11 mouse cellular contexts compared by ENCODE assay signal in the genomic region with DNA sequence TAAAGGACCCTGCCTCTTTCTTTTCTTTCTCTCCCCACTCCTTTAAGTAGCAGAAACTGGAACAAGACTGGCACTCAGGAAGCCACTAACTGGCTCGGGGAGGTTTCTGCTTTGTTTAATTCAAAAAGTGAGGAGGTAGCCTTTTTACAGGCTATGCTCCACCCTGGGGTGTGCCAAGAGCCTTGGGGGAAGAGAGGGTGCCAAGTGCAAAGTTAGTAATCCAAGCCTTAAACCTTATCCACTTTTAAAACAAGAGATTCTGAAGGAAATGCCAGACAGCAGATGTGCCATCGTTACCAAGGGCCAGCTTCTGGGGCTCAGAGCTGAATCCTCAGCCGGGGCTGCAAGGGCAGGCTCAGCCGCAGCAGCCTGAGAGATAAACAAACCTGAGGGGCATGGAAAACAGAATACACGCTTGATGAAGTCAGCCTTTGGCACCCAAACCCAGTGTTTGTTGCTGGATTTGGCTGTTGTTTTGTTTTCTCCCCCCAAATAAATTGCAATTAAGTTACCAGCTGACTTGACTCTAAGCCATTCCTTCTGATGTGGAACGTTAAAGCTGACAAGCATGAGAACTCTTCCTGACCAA.
DNase-seq lines count a peak whose midpoint lies in the region; ATAC-seq and TF ChIP-seq lines count a peak whose summit lies in the region.
"Had no signal": no experiment of that assay in that cellular context is flagged by ENCODE, and none has a peak within 500 bp of the region (broad histone marks: within the 10 kb centered on the region; RNA-seq: fewer than 3 reads in every experiment).

No protein-coding gene starts in this region.

- no peak for ATAC-seq in kidney, embryonic 16.5 days (ENCODE audit: low FRiP score, low TSS enrichment)
- no peak for ATAC-seq in embryonic facial prominence, embryonic 11.5 days (replicated peaks; ENCODE audit: insufficient number of reproducible peaks, low FRiP score, low TSS enrichment, low read depth)
- ATAC-seq in hindbrain, postnatal 0 days: 0 out of 2 replicates have a peak, but pooled peaks have one; percentile 33
- ATAC-seq in midbrain, embryonic 11.5 days (ENCODE audit: low FRiP score): no peak

- no peaks in the 10 kb centered on the region for H3K9me3 ChIP-seq in kidney, embryonic 16.5 days (ENCODE audit: low read length)
- H3K9me3 ChIP-seq in embryonic facial prominence, embryonic 11.5 days (replicated peaks; ENCODE audit: control insufficient read depth, low read length): no peaks in the 10 kb centered on the region
- no peaks in the 10 kb centered on the region for H3K9me3 ChIP-seq in hindbrain, postnatal 0 days (ENCODE audit: low read length)
- no peaks in the 10 kb centered on the region for H3K9me3 ChIP-seq in midbrain, embryonic 11.5 days (ENCODE audit: control insufficient read depth, low read length)
- H3K9me3 ChIP-seq: G1E had no signal

- TF ChIP-seq CTCF in hindbrain, postnatal 0 days (IDR thresholded peaks at IDR 0.05; ENCODE audit: low read depth): no peak

- DNase-seq in kidney, adult 9 months: no peak
- no peak for DNase-seq in embryonic facial prominence, embryonic 11.5 days (ENCODE audit: low spot score)
- DNase-seq in hindbrain, postnatal 0 days (ENCODE audit: low spot score): peak; percentile 53
- peak; percentile 86 for DNase-seq in midbrain, embryonic 11.5 days (ENCODE audit: low spot score, missing footprints)
- no peak for DNase-seq in adrenal gland, postnatal 10 days
- no peak for DNase-seq in left cerebral cortex, adult 18-20 months (ENCODE audit: low spot score in 2 of 2)
- no peak for DNase-seq in right cerebral cortex, postnatal 25 days
- DNase-seq: heart, adult 2 months; liver had no signal

- H3K27ac ChIP-seq in kidney, embryonic 16.5 days (ENCODE audit: low read length): 0 out of 2 replicates have a peak overlapping the region, but pooled peaks have one; percentile 13
- no peak overlapping the region for H3K27ac ChIP-seq in embryonic facial prominence, embryonic 11.5 days (replicated peaks; ENCODE audit: low read depth, low read length)
- 0 out of 2 replicates have a peak overlapping the region, but pooled peaks have one; percentile 8 for H3K27ac ChIP-seq in hindbrain, postnatal 0 days
- H3K27ac ChIP-seq in midbrain, embryonic 11.5 days (ENCODE audit: low read depth, low read length): no peak overlapping the region
- H3K27ac ChIP-seq: heart, adult 2 months had no signal

- no peaks in the 10 kb centered on the region for H3K27me3 ChIP-seq in kidney, embryonic 16.5 days (ENCODE audit: insufficient read depth, low read length)
- no peaks in the 10 kb centered on the region for H3K27me3 ChIP-seq in embryonic facial prominence, embryonic 11.5 days (ENCODE audit: control insufficient read depth, insufficient read depth, low read length)
- H3K27me3 ChIP-seq in hindbrain, postnatal 0 days (ENCODE audit: insufficient read depth, low read length): no peaks in the 10 kb centered on the region
- no peaks in the 10 kb centered on the region for H3K27me3 ChIP-seq in midbrain, embryonic 11.5 days (ENCODE audit: control insufficient read depth, insufficient read depth, low read length)

- peaks cover 26% of the 10 kb centered on the region for H3K4me1 ChIP-seq in kidney, embryonic 16.5 days (ENCODE audit: insufficient read depth, low read length)
- H3K4me1 ChIP-seq in embryonic facial prominence, embryonic 11.5 days (ENCODE audit: control insufficient read depth, insufficient read depth, low read length): no peaks in the 10 kb centered on the region
- peaks cover 5% of the 10 kb centered on the region for H3K4me1 ChIP-seq in hindbrain, postnatal 0 days (ENCODE audit: insufficient read depth, low read length)
- H3K4me1 ChIP-seq in midbrain, embryonic 11.5 days (ENCODE audit: control insufficient read depth, insufficient read depth, low read length): peaks cover 8% of the 10 kb centered on the region

- WGBS in kidney, embryonic 16.5 days: 22% methylated on average over 6 of the region's 6 CpGs
- WGBS in embryonic facial prominence, embryonic 11.5 days: 18% methylated on average over 6 of the region's 6 CpGs
- 18% methylated on average over 6 of the region's 6 CpGs for whole genome bisulfite sequencing in hindbrain, postnatal 0 days
- 43% methylated on average over 6 of the region's 6 CpGs for WGBS in midbrain, embryonic 11.5 days

- peak overlapping the region; percentile 40 for H3K4me3 ChIP-seq in kidney, embryonic 16.5 days (ENCODE audit: low read length)
- peak overlapping the region; percentile 14; the same call in 1 of the 2 replicates for H3K4me3 ChIP-seq in embryonic facial prominence, embryonic 11.5 days (ENCODE audit: low read depth, low read length)
- 0 out of 2 replicates have a peak overlapping the region, but pooled peaks have one; percentile 2 for H3K4me3 ChIP-seq in hindbrain, postnatal 0 days (ENCODE audit: low read length)
- H3K4me3 ChIP-seq in midbrain, embryonic 11.5 days (ENCODE audit: low read depth, low read length): no peak overlapping the region

- H3K9ac ChIP-seq in kidney, embryonic 16.5 days (replicated peaks; ENCODE audit: low read length): peak overlapping the region; percentile 6; the same call in 1 of the 2 replicates
- peak overlapping the region; percentile 51 for H3K9ac ChIP-seq in embryonic facial prominence, embryonic 11.5 days (replicated peaks; ENCODE audit: low read length)
- no peak overlapping the region for H3K9ac ChIP-seq in hindbrain, postnatal 0 days (replicated peaks; ENCODE audit: low read length)
- no peak overlapping the region; the same call in 1 of the 2 replicates for H3K9ac ChIP-seq in midbrain, embryonic 11.5 days (ENCODE audit: low read length)

- peak overlapping the region; percentile 45 for H3K4me2 ChIP-seq in kidney, embryonic 16.5 days (replicated peaks; ENCODE audit: low read depth, low read length)
- peak overlapping the region; percentile 27 for H3K4me2 ChIP-seq in embryonic facial prominence, embryonic 11.5 days (ENCODE audit: low read depth, low read length)
- H3K4me2 ChIP-seq in hindbrain, postnatal 0 days (ENCODE audit: low read depth, low read length): peak overlapping the region; percentile 38
- no peak overlapping the region for H3K4me2 ChIP-seq in midbrain, embryonic 11.5 days

- no peaks in the 10 kb centered on the region for H3K36me3 ChIP-seq in kidney, embryonic 16.5 days (ENCODE audit: insufficient read depth, low read length)
- no peaks in the 10 kb centered on the region for H3K36me3 ChIP-seq in embryonic facial prominence, embryonic 11.5 days (replicated peaks; ENCODE audit: control insufficient read depth, insufficient read depth, low read depth, low read length)
- H3K36me3 ChIP-seq in hindbrain, postnatal 0 days (ENCODE audit: insufficient read depth, low read length): no peaks in the 10 kb centered on the region
- no peaks in the 10 kb centered on the region for H3K36me3 ChIP-seq in midbrain, embryonic 11.5 days (ENCODE audit: control insufficient read depth, insufficient read depth, low read length)

Comparison
In these comparisons a context has a peak if more than half of its experiments do, and no peak if none do; other contexts are left out.
1. H3K27ac ChIP-seq: peak in kidney, embryonic 16.5 days (single experiment) and hindbrain, postnatal 0 days (single experiment); none in embryonic facial prominence, embryonic 11.5 days (single experiment) and midbrain, embryonic 11.5 days (single experiment).
2. H3K9ac ChIP-seq: peak in kidney, embryonic 16.5 days (single experiment) and embryonic facial prominence, embryonic 11.5 days (single experiment); none in hindbrain, postnatal 0 days (single experiment) and midbrain, embryonic 11.5 days (single experiment).
3. DNase-seq: peak in hindbrain, postnatal 0 days (single experiment) and midbrain, embryonic 11.5 days (single experiment); none in kidney, adult 9 months (single experiment), embryonic facial prominence, embryonic 11.5 days (single experiment), adrenal gland, postnatal 10 days (single experiment), left cerebral cortex, adult 18-20 months (0 of 2) and right cerebral cortex, postnatal 25 days (single experiment).